Mouse (Mus musculus): ENCODE results near the gene Ttc7. TPM values are rescaled to one million over a fixed set of nuclear protein-coding genes. Genes with fewer than 3 reads are reported as not detected.

Gene Ttc7
- polyA plus RNA-seq, 1 experiment from 2014 or later: 3.6 TPM

GRCm38 (mm10) chr17:87391242-87391641 is 108.6 kb downstream of the Ttc7 start:
- H3K27ac ChIP-seq (ENCODE audit: low read depth): no peak overlapping the region
- peak; percentile 67 for DNase-seq
- TF ChIP-seq CTCF (IDR thresholded peaks at IDR 0.05; ENCODE audit: low read depth): no peak
- 51% methylated on average over 7 of the region's 7 CpGs for WGBS
- no peaks in the 10 kb centered on the region for H3K9me3 ChIP-seq (ENCODE audit: low read depth, low read length)
- ATAC-seq (ENCODE audit: insufficient read depth): peak; percentile 64
- H3K4me3 ChIP-seq (ENCODE audit: low read depth, low read length): no peak overlapping the region
- H3K9ac ChIP-seq: no peak overlapping the region
- no peaks in the 10 kb centered on the region; the same call in 1 of the 2 replicates for H3K4me1 ChIP-seq (ENCODE audit: insufficient read depth)
- H3K4me2 ChIP-seq: no peak overlapping the region
- H3K36me3 ChIP-seq (ENCODE audit: insufficient read depth): no peaks in the 10 kb centered on the region
- no peaks in the 10 kb centered on the region for H3K27me3 ChIP-seq (ENCODE audit: insufficient read depth, low read length)

- Histone ChIP-seq H3K9ac (no peak overlapping the region), H3K4me2 (no peak overlapping the region), H3K27ac (ENCODE audit: low read depth) (no peak overlapping the region), H3K4me1 (ENCODE audit: insufficient read depth) (no peaks in the 10 kb centered on the region), H3K9me3 (ENCODE audit: low read depth, low read length) (no peaks in the 10 kb centered on the region), H3K27me3 (ENCODE audit: insufficient read depth, low read length) (no peaks in the 10 kb centered on the region), H3K36me3 (ENCODE audit: insufficient read depth) (no peaks in the 10 kb centered on the region), H3K4me3 (ENCODE audit: low read depth, low read length) (no peak overlapping the region)
- no peak for TF ChIP-seq CTCF (IDR thresholded peaks at IDR 0.05; ENCODE audit: low read depth)
- 76% methylated on average over 11 of the region's 11 CpGs for WGBS
- DNase-seq (no peak), ATAC-seq (ENCODE audit: insufficient read depth) (no peak)
Measured at GRCm38 (mm10) chr17:87397088-87397487, 114.4 kb downstream of the Ttc7 start.

GRCm38 (mm10) chr17:87402444-87402843 is 119.8 kb downstream of the Ttc7 start:
- Histone ChIP-seq H3K9me3 (ENCODE audit: low read depth, low read length) (no peaks in the 10 kb centered on the region), H3K4me3 (ENCODE audit: low read depth, low read length) (no peak overlapping the region), H3K27me3 (ENCODE audit: insufficient read depth, low read length) (no peaks in the 10 kb centered on the region), H3K4me1 (ENCODE audit: insufficient read depth) (no peaks in the 10 kb centered on the region), H3K4me2 (no peak overlapping the region), H3K27ac (ENCODE audit: low read depth) (no peak overlapping the region), H3K36me3 (ENCODE audit: insufficient read depth) (no peaks in the 10 kb centered on the region), H3K9ac (no peak overlapping the region)
- DNase-seq: no peak
- ATAC-seq (ENCODE audit: insufficient read depth): no peak
- 86% methylated on average over 11 of the region's 11 CpGs for WGBS
- TF ChIP-seq CTCF (IDR thresholded peaks at IDR 0.05; ENCODE audit: low read depth): no peak

GRCm38 (mm10) chr17:87403462-87403861 is 120.8 kb downstream of the Ttc7 start:
- Histone ChIP-seq H3K4me3 (ENCODE audit: low read depth, low read length) (no peak overlapping the region), H3K9ac (no peak overlapping the region), H3K36me3 (ENCODE audit: insufficient read depth) (no peaks in the 10 kb centered on the region), H3K27me3 (ENCODE audit: insufficient read depth, low read length) (no peaks in the 10 kb centered on the region), H3K4me2 (no peak overlapping the region), H3K27ac (ENCODE audit: low read depth) (no peak overlapping the region), H3K4me1 (ENCODE audit: insufficient read depth) (no peaks in the 10 kb centered on the region), H3K9me3 (ENCODE audit: low read depth, low read length) (no peaks in the 10 kb centered on the region)
- TF ChIP-seq CTCF (IDR thresholded peaks at IDR 0.05; ENCODE audit: low read depth): no peak
- WGBS: 72% methylated on average over 4 of the region's 4 CpGs
- DNase-seq: no peak
- no peak for ATAC-seq (ENCODE audit: insufficient read depth)

- Histone ChIP-seq H3K4me3 (ENCODE audit: low read depth, low read length) (no peak overlapping the region), H3K4me2 (no peak overlapping the region), H3K36me3 (ENCODE audit: insufficient read depth) (no peaks in the 10 kb centered on the region), H3K9ac (no peak overlapping the region), H3K27ac (ENCODE audit: low read depth) (no peak overlapping the region), H3K9me3 (ENCODE audit: low read depth, low read length) (no peaks in the 10 kb centered on the region), H3K27me3 (ENCODE audit: insufficient read depth, low read length) (no peaks in the 10 kb centered on the region), H3K4me1 (ENCODE audit: insufficient read depth) (no peaks in the 10 kb centered on the region)
- DNase-seq: peak; percentile 23
- TF ChIP-seq CTCF (IDR thresholded peaks at IDR 0.05; ENCODE audit: low read depth): no peak
- ATAC-seq (ENCODE audit: insufficient read depth): no peak
- WGBS: 62% methylated on average over 11 of the region's 11 CpGs
Measured at GRCm38 (mm10) chr17:87405576-87405975, 122.9 kb downstream of the Ttc7 start.

- 89% methylated on average over 4 of the region's 4 CpGs for WGBS
- Histone ChIP-seq H3K27ac (ENCODE audit: low read depth) (no peak overlapping the region), H3K4me1 (ENCODE audit: insufficient read depth) (no peaks in the 10 kb centered on the region), H3K36me3 (ENCODE audit: insufficient read depth) (no peaks in the 10 kb centered on the region), H3K27me3 (ENCODE audit: insufficient read depth, low read length) (no peaks in the 10 kb centered on the region), H3K4me3 (ENCODE audit: low read depth, low read length) (no peak overlapping the region), H3K9ac (no peak overlapping the region), H3K9me3 (ENCODE audit: low read depth, low read length) (no peaks in the 10 kb centered on the region), H3K4me2 (no peak overlapping the region)
- DNase-seq: no peak
- no peak for ATAC-seq (ENCODE audit: insufficient read depth)
- no peak for TF ChIP-seq CTCF (IDR thresholded peaks at IDR 0.05; ENCODE audit: low read depth)
Measured at GRCm38 (mm10) chr17:87406646-87407045, 124.0 kb downstream of the Ttc7 start.

- no peak overlapping the region for H3K9ac ChIP-seq
- H3K4me2 ChIP-seq: no peak overlapping the region
- ATAC-seq (ENCODE audit: insufficient read depth) (no peak), DNase-seq (no peak)
- no peak for TF ChIP-seq CTCF (IDR thresholded peaks at IDR 0.05; ENCODE audit: low read depth)
- no peaks in the 10 kb centered on the region for H3K27me3 ChIP-seq (ENCODE audit: insufficient read depth, low read length)
- no peak overlapping the region for H3K4me3 ChIP-seq (ENCODE audit: low read depth, low read length)
- H3K36me3 ChIP-seq (ENCODE audit: insufficient read depth): no peaks in the 10 kb centered on the region
- H3K27ac ChIP-seq (ENCODE audit: low read depth): no peak overlapping the region
- no peaks in the 10 kb centered on the region for H3K4me1 ChIP-seq (ENCODE audit: insufficient read depth)
- H3K9me3 ChIP-seq (ENCODE audit: low read depth, low read length): no peaks in the 10 kb centered on the region
- WGBS: 63% methylated on average over 7 of the region's 7 CpGs
Measured at GRCm38 (mm10) chr17:87418082-87418481, 135.4 kb downstream of the Ttc7 start.

GRCm38 (mm10) chr17:87427511-87427910 is 144.8 kb downstream of the Ttc7 start, which contains the start of gene Stpg4:
Stpg4 (minus strand) TSS chr17:87427741.
- 53% methylated on average over 24 of the region's 24 CpGs for WGBS
- Histone ChIP-seq H3K27ac (ENCODE audit: low read depth) (no peak within 1 kb of the TSS), H3K9me3 (ENCODE audit: low read depth, low read length) (no peaks in the 10 kb centered on the region), H3K36me3 (ENCODE audit: insufficient read depth) (peaks cover 34% of the 10 kb centered on the region), H3K4me1 (ENCODE audit: insufficient read depth) (no peaks in the 10 kb centered on the region), H3K4me3 (ENCODE audit: low read depth, low read length) (no peak within 1 kb of the TSS), H3K27me3 (ENCODE audit: insufficient read depth, low read length) (no peaks in the 10 kb centered on the region), H3K9ac (no peak within 1 kb of the TSS), H3K4me2 (no peak within 1 kb of the TSS)
- TF ChIP-seq CTCF (IDR thresholded peaks at IDR 0.05; ENCODE audit: low read depth): no peak
- DNase-seq: no peak
- no peak for ATAC-seq (ENCODE audit: insufficient read depth)

Measured in lung, embryonic 14.5 days (tissue).